Mouse (Mus musculus) embryonic fibroblast, embryonic 13.5 days (primary cell): ENCODE results near the gene Gm9376.

ENCODE experiments used
- CTCF ChIP-seq: IDR thresholded peaks from 2 replicates; pipeline ENCODE4 v1.5.1; 2011; ENCODE audit warnings: mild to moderate bottlenecking, control low read depth, low read length, moderate library complexity, borderline replicate concordance; ENCODE audit not compliant: insufficient read depth
- POLR2A ChIP-seq: IDR thresholded peaks from 2 replicates; pipeline ENCODE4 v1.6.1; 2011; ENCODE audit warnings: low read depth, mild to moderate bottlenecking, control low read depth, low read length, moderate library complexity

- TF ChIP-seq CTCF, result no peak
- no peak for TF ChIP-seq POLR2A
Measured at GRCm38 (mm10) chr14:118236886-118237289, 29.9 kb upstream of the Gm9376 start, which contains the start of gene Sox21.
